Comparison of ENCODE assay signal across 25 mouse cellular contexts in the genomic region with DNA sequence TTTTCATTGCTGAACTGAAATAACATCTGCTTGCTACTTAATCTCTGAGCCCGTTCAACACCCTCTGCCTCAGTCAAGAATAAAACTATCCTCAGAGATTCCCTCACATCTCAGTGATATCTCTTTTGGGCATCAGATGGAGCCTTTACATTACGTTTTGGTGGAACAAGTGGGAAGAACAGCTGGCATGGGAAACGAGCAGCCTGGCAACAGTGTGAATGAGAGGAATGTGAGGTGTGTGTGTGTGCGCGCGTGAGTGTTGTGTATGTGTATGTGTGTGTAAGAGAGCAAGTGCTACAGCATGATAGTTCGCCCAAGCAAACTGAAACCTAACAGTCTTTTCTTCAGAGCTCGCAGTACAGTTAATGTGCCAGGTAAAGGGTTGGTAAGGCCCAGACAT.
"Had no signal": no experiment of that assay in that cellular context is flagged by ENCODE, and none has a peak within 500 bp of the region (broad histone marks: within the 10 kb centered on the region; RNA-seq: fewer than 3 reads in every experiment).

No protein-coding gene starts in this region.

- H3K4me3 ChIP-seq: layer of hippocampus, adult 2 months; limb, embryonic 12.5 days; limb, embryonic 15.5 days; midbrain, embryonic 12.5 days; midbrain, embryonic 15.5 days; neural tube, embryonic 12.5 days; neural tube, embryonic 15.5 days; stomach, embryonic 15.5 days had no signal

- DNase-seq: kidney, adult 2 months; kidney, postnatal 25 days; layer of hippocampus, adult 9-11 months; layer of hippocampus, postnatal 36 days; left cerebral cortex, postnatal 4 days; liver, postnatal 0 days; lung, embryonic 14.5 days; spleen, adult 18-20 months; thymus, adult 2 months; thymus, postnatal 14 days; thymus, postnatal 4 days had no signal

- H3K36me3 ChIP-seq: limb, embryonic 12.5 days; limb, embryonic 15.5 days; midbrain, embryonic 12.5 days; midbrain, embryonic 15.5 days; neural tube, embryonic 12.5 days; neural tube, embryonic 15.5 days; stomach, embryonic 15.5 days had no signal

- H3K9me3 ChIP-seq: limb, embryonic 12.5 days; limb, embryonic 15.5 days; midbrain, embryonic 12.5 days; midbrain, embryonic 15.5 days; neural tube, embryonic 12.5 days; neural tube, embryonic 15.5 days; stomach, embryonic 15.5 days had no signal

- H3K27ac ChIP-seq: kidney, postnatal 0 days; layer of hippocampus, adult 2 months; limb, embryonic 12.5 days; limb, embryonic 15.5 days; liver, embryonic 14.5 days; macrophage; midbrain, embryonic 12.5 days; midbrain, embryonic 15.5 days; neural tube, embryonic 12.5 days; neural tube, embryonic 15.5 days; stomach, embryonic 15.5 days had no signal

- ATAC-seq: intestine, postnatal 0 days; liver, postnatal 0 days; lung, postnatal 0 days; midbrain, embryonic 15.5 days had no signal

- H3K27me3 ChIP-seq: limb, embryonic 12.5 days; limb, embryonic 15.5 days; midbrain, embryonic 12.5 days; midbrain, embryonic 15.5 days; neural tube, embryonic 12.5 days; neural tube, embryonic 15.5 days; stomach, embryonic 15.5 days had no signal

- H3K4me2 ChIP-seq: limb, embryonic 12.5 days; limb, embryonic 15.5 days; liver, embryonic 11.5 days; lung, embryonic 14.5 days; midbrain, embryonic 12.5 days; midbrain, embryonic 15.5 days; neural tube, embryonic 12.5 days; neural tube, embryonic 15.5 days; stomach, embryonic 15.5 days had no signal

- H3K9ac ChIP-seq: limb, embryonic 12.5 days; limb, embryonic 15.5 days; liver, embryonic 14.5 days; liver, postnatal 0 days; lung, embryonic 14.5 days; midbrain, embryonic 12.5 days; midbrain, embryonic 15.5 days; neural tube, embryonic 12.5 days; neural tube, embryonic 15.5 days; stomach, embryonic 15.5 days had no signal

- H3K4me1 ChIP-seq: limb, embryonic 12.5 days; limb, embryonic 15.5 days; midbrain, embryonic 12.5 days; midbrain, embryonic 15.5 days; neural tube, embryonic 12.5 days; neural tube, embryonic 15.5 days; stomach, embryonic 15.5 days had no signal
